Mouse (Mus musculus): ENCODE results near the gene Runx1.

DNA sequence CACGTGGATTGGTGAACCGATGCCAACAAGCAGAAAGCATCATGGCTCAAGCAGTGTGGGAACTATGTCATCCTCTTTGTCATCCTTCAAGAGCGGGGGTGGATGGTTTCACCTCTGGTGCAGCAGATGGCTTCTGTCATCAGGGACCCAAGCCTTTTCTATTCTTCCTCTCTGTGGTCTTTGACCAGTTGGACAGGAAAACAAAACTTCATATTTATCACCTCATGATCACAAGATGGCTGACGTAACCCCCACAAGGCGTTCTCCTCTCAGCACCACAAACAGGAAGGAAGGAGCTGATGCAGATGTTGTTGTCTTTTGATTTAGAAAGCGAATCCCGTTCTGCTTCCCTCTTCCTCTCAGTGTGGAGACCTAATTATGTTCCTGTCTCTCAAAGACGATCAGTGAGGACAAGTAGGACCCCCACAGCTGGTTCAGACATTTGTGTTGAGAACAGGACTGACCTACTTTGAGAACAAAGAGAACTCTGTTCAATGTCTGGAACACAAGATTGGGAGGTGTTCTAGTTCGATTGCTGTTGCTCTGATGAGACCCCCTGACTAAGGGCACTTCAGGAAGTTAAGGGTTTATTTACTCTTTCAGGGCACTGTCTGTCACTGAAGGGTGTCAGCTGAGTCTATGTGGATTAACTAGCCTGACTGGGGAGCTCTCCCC, 41.4 kb upstream of the Runx1 start:
- TF ChIP-seq E2F4 (IDR thresholded peaks at IDR 0.05; ENCODE audit: insufficient read depth): no peak
- TF ChIP-seq REST (IDR thresholded peaks at IDR 0.05; ENCODE audit: insufficient read depth, insufficient read length): no peak
- TF ChIP-seq CEBPB (IDR thresholded peaks at IDR 0.05; ENCODE audit: insufficient read depth, poor library complexity, severe bottlenecking): no peak
- TF ChIP-seq POLR2A (IDR thresholded peaks at IDR 0.05; ENCODE audit: insufficient read length, low read depth): no peak
- TF ChIP-seq MAX (IDR thresholded peaks at IDR 0.05; ENCODE audit: low read depth): no peak
- TF ChIP-seq POLR2AphosphoS2 (IDR thresholded peaks at IDR 0.05; ENCODE audit: insufficient read length, low read depth): no peak
- no peak for TF ChIP-seq USF1 (IDR thresholded peaks at IDR 0.05; ENCODE audit: low read depth)
- TF ChIP-seq MYOD1 (IDR thresholded peaks at IDR 0.05; ENCODE audit: control insufficient read depth in 1 of 3, insufficient read length in 2 of 3, low read depth in 2 of 3): no peak
- no peak for TF ChIP-seq TCF12 (IDR thresholded peaks at IDR 0.05; ENCODE audit: insufficient read depth, poor library complexity, severe bottlenecking)

All from myocyte (in vitro differentiated cells).